ENCODE assay signal across 8 mouse cellular contexts in the genomic region with DNA sequence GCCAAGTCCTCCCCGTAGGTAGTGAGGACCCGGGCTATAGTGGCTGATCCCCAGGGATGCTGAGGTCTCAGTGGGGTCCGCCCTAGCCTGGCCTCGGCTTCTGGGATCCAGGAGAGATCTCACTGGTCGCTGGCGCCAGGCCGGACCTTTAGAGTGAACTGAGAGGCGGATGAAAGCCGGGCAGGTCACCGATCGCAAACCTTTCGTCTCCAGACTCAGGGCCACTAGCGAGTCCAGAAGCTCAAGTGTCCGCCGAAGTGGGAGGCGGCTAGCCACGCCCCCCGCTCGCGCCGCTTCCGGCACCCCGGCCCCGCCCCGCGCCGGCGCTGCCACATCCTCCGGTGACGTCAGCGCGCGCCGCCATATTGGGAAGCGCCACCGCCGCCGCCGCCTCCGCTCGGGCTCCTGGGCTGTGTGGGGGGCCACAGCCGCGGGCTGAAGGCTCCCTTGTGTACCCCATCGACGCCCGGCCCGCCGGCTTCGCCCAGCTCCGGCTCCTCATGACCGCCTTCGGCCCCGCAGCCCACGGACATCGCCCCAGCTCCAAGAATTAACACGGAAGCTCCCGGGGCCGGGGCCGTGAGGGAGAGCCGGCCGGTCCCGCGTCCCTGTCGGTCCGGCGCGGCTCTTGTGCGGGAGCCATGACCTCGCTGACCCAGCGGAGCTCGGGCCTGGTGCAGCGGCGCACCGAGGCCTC. TPM values are rescaled to one million over a fixed set of nuclear protein-coding genes. Genes with fewer than 3 reads are reported as not detected.
DNase-seq lines count a peak whose midpoint lies in the region; ATAC-seq lines count a peak whose summit lies in the region.

Gene Golph3 (plus strand): TSS at position 360 of the 697 bp plus-strand sequence.

- H3K4me2 ChIP-seq in hindbrain, embryonic 15.5 days = peak within 1 kb of the TSS; percentile 70

- under 1% methylated on average over 72 of the region's 74 CpGs for WGBS in hindbrain, embryonic 15.5 days

- peak within 1 kb of the TSS; percentile 89 for H3K9ac ChIP-seq in hindbrain, embryonic 15.5 days

- peak; percentile 89 for DNase-seq in R1 (ENCODE audit: low read depth, low spot score)
- peak; percentile 96 to 99 for DNase-seq in cerebellum, postnatal 25 days
- DNase-seq in frontal cortex, postnatal 36 days (ENCODE audit: low spot score in 2 of 2) = peak; percentile 91 to 95
- peak; percentile 89 for DNase-seq in left cerebral cortex, adult 11 months (ENCODE audit: low spot score)
- DNase-seq in lung, postnatal 4 days = peak; percentile 97
- peak; percentile 91 for DNase-seq in retina, postnatal 7 days (ENCODE audit: low read depth, low spot score)
- peak; percentile 95 for DNase-seq in urinary bladder, adult 2 months (ENCODE audit: low spot score)

- H3K9me3 ChIP-seq in hindbrain, embryonic 15.5 days = no peaks in the 10 kb centered on the region

- peak within 1 kb of the TSS; percentile 97 for H3K4me3 ChIP-seq in hindbrain, embryonic 15.5 days

- ATAC-seq in hindbrain, embryonic 15.5 days (ENCODE audit: low FRiP score, low read depth) = peak; percentile 97

- H3K36me3 ChIP-seq in hindbrain, embryonic 15.5 days = no peaks in the 10 kb centered on the region

- H3K4me1 ChIP-seq in hindbrain, embryonic 15.5 days (replicated peaks) = peaks cover 23% of the 10 kb centered on the region

- H3K27me3 ChIP-seq in hindbrain, embryonic 15.5 days = peaks cover 9% of the 10 kb centered on the region; the same call in 1 of the 2 replicates

- peak within 1 kb of the TSS; percentile 93 for H3K27ac ChIP-seq in hindbrain, embryonic 15.5 days (replicated peaks)

RNA-seq across cellular contexts. Expression of gene Golph3, which starts in this region (rescaled TPM):
- 69.9 and 71.4 TPM in 2 replicates for polyA plus RNA-seq in hindbrain, embryonic 15.5 days (2015; fragmentation: Nextera tagmentation; extraction: Ambion mirVana)
- 118 and 141 TPM in 2 replicates for polyA plus RNA-seq in urinary bladder, adult 2 months (2012; rRNA removed)

Comparison
In these comparisons a context has a peak if more than half of its experiments do, and no peak if none do; other contexts are left out.
1. Peak in every context shown above with its lines: DNase-seq, ATAC-seq, H3K4me3 ChIP-seq and H3K27ac ChIP-seq.